Mouse (Mus musculus): Measurements from ENCODE around the gene Atp8b2. TPM values are rescaled to one million over a fixed set of nuclear protein-coding genes. Genes with fewer than 3 reads are reported as not detected.

The Atp8b2 gene
- total and polyA plus RNA-seq, 3 experiments, result 0.04 to 0.66 TPM; not detected in 1

GRCm38 (mm10) chr3:89932925-89933324, 30.4 kb downstream of the Atp8b2 start:
- ATAC-seq (ENCODE audit: extremely low read depth, insufficient number of reproducible peaks, low FRiP score, poor library complexity, severe bottlenecking), result no peak
- no peaks in the 10 kb centered on the region for H3K36me3 ChIP-seq (replicated peaks)
- no peaks in the 10 kb centered on the region for H3K9me3 ChIP-seq (replicated peaks)
- DNase-seq (ENCODE audit: low spot score), result no peak
- H3K27me3 ChIP-seq (ENCODE audit: insufficient read depth, low read length), result peaks cover 15% of the 10 kb centered on the region
- H3K4me1 ChIP-seq (ENCODE audit: insufficient read depth, low read depth, low read length), result no peaks in the 10 kb centered on the region
- no peak for TF ChIP-seq GATA2 (IDR thresholded peaks at IDR 0.05; ENCODE audit: borderline replicate concordance, low read depth, low read length)
- no peak for TF ChIP-seq POLR2AphosphoS5 (IDR thresholded peaks at IDR 0.05; ENCODE audit: insufficient replicate concordance, low read depth, low read length)
- TF ChIP-seq CTCF (IDR thresholded peaks at IDR 0.05; ENCODE audit: low read depth, low read length), result no peak
- no peak for TF ChIP-seq TAL1 (conservative IDR thresholded peaks at IDR 0.05; ENCODE audit: low read depth, low read length)
- no peak for TF ChIP-seq GATA1 (IDR thresholded peaks at IDR 0.05; ENCODE audit: borderline replicate concordance, low read length)
- H3K4me3 ChIP-seq (ENCODE audit: low read depth, low read length), result no peak overlapping the region

DNA sequence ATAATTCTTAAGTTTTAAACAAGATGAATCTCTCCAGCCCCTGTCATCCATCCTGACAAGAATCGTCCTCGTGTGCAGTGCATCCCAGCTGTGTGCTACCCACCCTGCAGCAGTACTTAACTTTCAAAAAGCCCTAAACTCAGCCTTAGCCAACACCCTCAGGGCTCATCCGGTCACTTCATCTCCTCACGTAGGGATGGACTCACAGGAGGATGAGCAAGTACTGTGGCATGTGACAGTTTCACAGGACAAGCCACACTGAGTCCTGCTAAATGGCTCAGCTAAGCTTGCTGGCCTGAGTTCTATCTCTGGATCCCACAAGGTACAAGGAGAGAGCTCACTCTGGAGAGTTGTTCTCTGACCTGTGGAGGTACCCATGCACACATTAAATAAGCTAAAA, 34.4 kb downstream of the Atp8b2 start:
- DNase-seq (ENCODE audit: low spot score), result no peak

GRCm38 (mm10) chr3:89926440-89926839, 36.9 kb downstream of the Atp8b2 start:
- H3K4me3 ChIP-seq (ENCODE audit: low read depth, low read length), result no peak overlapping the region
- H3K4me1 ChIP-seq (ENCODE audit: insufficient read depth, low read depth, low read length), result no peaks in the 10 kb centered on the region
- H3K36me3 ChIP-seq (replicated peaks), result no peaks in the 10 kb centered on the region
- H3K9me3 ChIP-seq (replicated peaks), result no peaks in the 10 kb centered on the region
- DNase-seq (ENCODE audit: low spot score), result no peak
- peaks cover 5% of the 10 kb centered on the region; the same call in 1 of the 2 replicates for H3K27me3 ChIP-seq (ENCODE audit: insufficient read depth, low read length)
- TF ChIP-seq TAL1 (conservative IDR thresholded peaks at IDR 0.05; ENCODE audit: low read depth, low read length) (no peak), GATA2 (IDR thresholded peaks at IDR 0.05; ENCODE audit: borderline replicate concordance, low read depth, low read length) (no peak), CTCF (IDR thresholded peaks at IDR 0.05; ENCODE audit: low read depth, low read length) (no peak), POLR2AphosphoS5 (IDR thresholded peaks at IDR 0.05; ENCODE audit: insufficient replicate concordance, low read depth, low read length) (no peak), GATA1 (IDR thresholded peaks at IDR 0.05; ENCODE audit: borderline replicate concordance, low read length) (no peak)
- no peak for ATAC-seq (ENCODE audit: extremely low read depth, insufficient number of reproducible peaks, low FRiP score, poor library complexity, severe bottlenecking)

More for the DNA sequence above, 34.4 kb downstream of the Atp8b2 start:
- Histone ChIP-seq H3K4me1 (ENCODE audit: insufficient read depth, low read depth, low read length) (no peaks in the 10 kb centered on the region), H3K27me3 (ENCODE audit: insufficient read depth, low read length) (peaks cover 3% of the 10 kb centered on the region; the same call in 1 of the 2 replicates), H3K9me3 (replicated peaks) (no peaks in the 10 kb centered on the region), H3K4me3 (ENCODE audit: low read depth, low read length) (no peak overlapping the region), H3K36me3 (replicated peaks) (no peaks in the 10 kb centered on the region)
- no peak for TF ChIP-seq POLR2AphosphoS5 (IDR thresholded peaks at IDR 0.05; ENCODE audit: insufficient replicate concordance, low read depth, low read length)
- TF ChIP-seq GATA2 (IDR thresholded peaks at IDR 0.05; ENCODE audit: borderline replicate concordance, low read depth, low read length), result no peak
- no peak for TF ChIP-seq GATA1 (IDR thresholded peaks at IDR 0.05; ENCODE audit: borderline replicate concordance, low read length)
- TF ChIP-seq CTCF (IDR thresholded peaks at IDR 0.05; ENCODE audit: low read depth, low read length), result no peak
- no peak for TF ChIP-seq TAL1 (conservative IDR thresholded peaks at IDR 0.05; ENCODE audit: low read depth, low read length)
- ATAC-seq (ENCODE audit: extremely low read depth, insufficient number of reproducible peaks, low FRiP score, poor library complexity, severe bottlenecking), result no peak

DNA sequence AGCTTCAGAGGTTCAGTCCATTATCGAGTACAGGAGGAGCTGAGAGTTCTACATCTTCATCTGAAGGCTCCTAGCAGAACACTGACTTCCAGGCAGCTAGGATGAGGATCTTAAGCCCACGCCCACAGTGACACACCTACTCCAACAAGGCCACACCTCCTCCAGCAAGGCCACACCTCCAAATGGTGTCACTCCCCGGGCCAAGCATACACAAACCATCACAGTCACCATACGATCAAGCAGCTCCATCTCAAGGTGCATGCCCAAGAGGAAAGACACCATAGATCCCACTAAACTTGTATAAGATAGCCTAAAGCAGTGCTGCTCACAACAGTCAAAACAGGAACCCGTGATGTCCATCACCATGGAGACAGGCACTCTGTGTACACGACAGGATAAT, 42.6 kb downstream of the Atp8b2 start:
- H3K4me3 ChIP-seq (ENCODE audit: low read depth, low read length), result no peak overlapping the region
- no peaks in the 10 kb centered on the region for H3K36me3 ChIP-seq (replicated peaks)
- no peaks in the 10 kb centered on the region for H3K4me1 ChIP-seq (ENCODE audit: insufficient read depth, low read depth, low read length)
- H3K9me3 ChIP-seq (replicated peaks), result no peaks in the 10 kb centered on the region
- H3K27me3 ChIP-seq (ENCODE audit: insufficient read depth, low read length), result peaks cover 13% of the 10 kb centered on the region
- no peak for ATAC-seq (ENCODE audit: extremely low read depth, insufficient number of reproducible peaks, low FRiP score, poor library complexity, severe bottlenecking)
- no peak for DNase-seq (ENCODE audit: low spot score)
- TF ChIP-seq CTCF (IDR thresholded peaks at IDR 0.05; ENCODE audit: low read depth, low read length) (no peak), GATA1 (IDR thresholded peaks at IDR 0.05; ENCODE audit: borderline replicate concordance, low read length) (no peak), POLR2AphosphoS5 (IDR thresholded peaks at IDR 0.05; ENCODE audit: insufficient replicate concordance, low read depth, low read length) (no peak), TAL1 (conservative IDR thresholded peaks at IDR 0.05; ENCODE audit: low read depth, low read length) (no peak), GATA2 (IDR thresholded peaks at IDR 0.05; ENCODE audit: borderline replicate concordance, low read depth, low read length) (no peak)

DNA sequence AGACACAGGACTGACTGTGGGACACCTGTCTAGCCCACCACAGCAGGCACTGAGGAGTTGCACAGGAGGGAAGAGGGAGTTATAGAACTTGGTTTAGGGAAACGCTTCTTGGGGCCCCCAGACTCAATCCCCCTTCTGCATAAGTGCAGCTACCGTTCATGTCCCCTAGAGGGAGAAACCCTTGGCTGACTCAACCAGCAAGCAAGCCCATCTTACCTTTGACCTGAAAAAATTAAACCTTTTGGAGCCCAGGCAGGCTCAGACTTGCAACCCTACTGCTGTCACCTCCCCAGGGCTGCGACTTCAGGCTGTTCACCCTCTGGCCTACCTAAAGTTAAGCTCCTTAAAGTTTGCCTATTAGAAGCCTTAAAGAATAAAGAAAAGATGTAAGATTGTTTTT, 45.9 kb downstream of the Atp8b2 start:
- no peak for ATAC-seq (ENCODE audit: extremely low read depth, insufficient number of reproducible peaks, low FRiP score, poor library complexity, severe bottlenecking)
- no peak overlapping the region for H3K4me3 ChIP-seq (ENCODE audit: low read depth, low read length)
- no peaks in the 10 kb centered on the region for H3K36me3 ChIP-seq (replicated peaks)
- H3K9me3 ChIP-seq (replicated peaks), result no peaks in the 10 kb centered on the region
- no peaks in the 10 kb centered on the region for H3K4me1 ChIP-seq (ENCODE audit: insufficient read depth, low read depth, low read length)
- DNase-seq (ENCODE audit: low spot score), result no peak
- peaks cover 15% of the 10 kb centered on the region for H3K27me3 ChIP-seq (ENCODE audit: insufficient read depth, low read length)
- no peak for TF ChIP-seq TAL1 (conservative IDR thresholded peaks at IDR 0.05; ENCODE audit: low read depth, low read length)
- no peak for TF ChIP-seq CTCF (IDR thresholded peaks at IDR 0.05; ENCODE audit: low read depth, low read length)
- TF ChIP-seq GATA1 (IDR thresholded peaks at IDR 0.05; ENCODE audit: borderline replicate concordance, low read length), result no peak
- TF ChIP-seq POLR2AphosphoS5 (IDR thresholded peaks at IDR 0.05; ENCODE audit: insufficient replicate concordance, low read depth, low read length), result no peak
- TF ChIP-seq GATA2 (IDR thresholded peaks at IDR 0.05; ENCODE audit: borderline replicate concordance, low read depth, low read length), result no peak

DNA sequence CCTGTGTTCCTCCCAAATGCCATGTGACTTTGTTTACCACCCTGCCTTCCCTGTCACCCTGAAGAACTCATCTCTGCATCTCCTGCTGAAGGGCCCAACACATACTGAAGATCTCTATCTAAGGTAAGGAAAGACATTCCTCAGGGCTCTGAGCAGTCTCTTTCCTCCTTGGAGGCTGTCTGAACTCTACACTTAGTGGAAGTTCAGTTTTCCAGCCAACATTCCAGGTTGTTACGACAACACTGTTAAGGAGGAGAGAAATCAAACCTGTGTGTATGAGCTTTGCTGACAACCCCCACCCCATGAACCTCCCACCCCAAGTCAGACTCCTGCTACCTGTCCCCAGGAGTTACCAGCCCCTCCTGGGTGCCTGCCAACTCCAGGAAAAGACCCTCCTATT, 46.7 kb downstream of the Atp8b2 start:
- Histone ChIP-seq H3K4me3 (ENCODE audit: low read depth, low read length) (no peak overlapping the region), H3K9me3 (replicated peaks) (no peaks in the 10 kb centered on the region), H3K36me3 (replicated peaks) (no peaks in the 10 kb centered on the region), H3K4me1 (ENCODE audit: insufficient read depth, low read depth, low read length) (no peaks in the 10 kb centered on the region), H3K27me3 (ENCODE audit: insufficient read depth, low read length) (peaks cover 17% of the 10 kb centered on the region)
- DNase-seq (ENCODE audit: low spot score) (no peak), ATAC-seq (ENCODE audit: extremely low read depth, insufficient number of reproducible peaks, low FRiP score, poor library complexity, severe bottlenecking) (no peak)
- TF ChIP-seq POLR2AphosphoS5 (IDR thresholded peaks at IDR 0.05; ENCODE audit: insufficient replicate concordance, low read depth, low read length), result no peak
- no peak for TF ChIP-seq GATA1 (IDR thresholded peaks at IDR 0.05; ENCODE audit: borderline replicate concordance, low read length)
- no peak for TF ChIP-seq TAL1 (conservative IDR thresholded peaks at IDR 0.05; ENCODE audit: low read depth, low read length)
- no peak for TF ChIP-seq CTCF (IDR thresholded peaks at IDR 0.05; ENCODE audit: low read depth, low read length)
- TF ChIP-seq GATA2 (IDR thresholded peaks at IDR 0.05; ENCODE audit: borderline replicate concordance, low read depth, low read length), result no peak

Data from G1E (cell line).